Mouse (Mus musculus): ENCODE results near the gene Gm44511.
"Not testable (repeated sequence)": the region's sequence is repeated elsewhere in the genome, so short reads cannot be mapped to it uniquely, and the experiment has no call there.

The Gm44511 gene

DNA sequence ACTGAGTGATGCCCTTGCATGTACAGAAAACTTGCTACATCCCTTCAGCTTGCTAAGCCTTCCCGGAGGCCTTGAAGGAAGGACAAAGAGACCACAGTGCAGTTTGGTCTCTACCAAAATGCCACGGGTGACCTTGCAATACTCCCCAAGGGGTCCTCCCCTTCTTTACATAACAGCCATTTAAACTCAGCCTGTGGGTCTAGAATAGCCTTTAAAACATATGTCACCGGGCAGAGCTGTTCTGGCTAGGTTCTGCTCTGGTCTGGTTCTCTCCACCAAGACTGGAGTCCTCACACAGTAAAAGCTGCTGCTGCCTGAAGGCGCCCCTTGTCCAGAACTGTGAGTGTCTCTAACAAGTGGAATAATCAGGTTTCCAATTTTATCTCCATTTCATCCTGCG lies 25.4 kb downstream of the Gm44511 start:
- not testable (repeated sequence) for DNase-seq (ENCODE audit: low read depth, low spot score)

GRCm38 (mm10) chr6:128799896-128800270 lies 26.2 kb downstream of the Gm44511 start:
- DNase-seq (ENCODE audit: low read depth, low spot score) = no peak

DNA sequence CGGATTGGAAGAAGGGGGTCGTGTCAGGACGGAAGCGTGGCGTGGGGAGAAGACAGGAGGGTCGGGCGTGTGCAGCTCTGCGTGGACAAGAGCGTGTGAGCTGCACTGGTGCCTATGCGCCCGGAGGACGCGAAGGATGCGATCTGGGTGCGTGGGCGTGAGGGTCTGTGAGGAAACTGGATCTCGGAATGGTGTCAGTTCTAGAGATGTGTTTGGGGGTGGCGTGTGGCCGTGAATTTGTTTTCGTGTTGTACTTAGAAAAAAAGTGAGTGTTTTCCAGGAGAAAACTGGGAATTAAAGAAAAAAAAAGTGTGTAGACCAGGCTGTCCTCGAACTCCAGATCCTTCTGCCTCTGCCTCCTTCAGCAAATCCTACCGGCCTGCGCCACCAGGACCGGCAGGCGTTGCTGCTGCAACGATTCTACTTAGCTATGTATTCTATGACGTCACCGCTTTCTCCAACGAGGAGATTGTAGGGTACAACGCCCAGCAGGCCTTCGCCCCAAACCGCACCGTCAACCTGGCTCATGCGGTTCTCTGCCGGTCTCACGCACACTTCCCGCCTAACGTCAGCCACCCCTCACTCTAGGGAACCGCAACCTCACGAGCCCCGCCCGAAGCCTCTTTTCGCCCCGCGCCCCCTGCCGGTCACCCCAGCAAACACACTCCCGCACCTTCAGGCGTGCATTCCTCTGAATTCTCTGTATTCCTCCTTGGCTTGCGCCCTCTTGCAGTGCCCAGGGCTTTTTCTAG lies 26.8 kb downstream of the Gm44511 start:
- peak; percentile 91 for DNase-seq (ENCODE audit: low read depth, low spot score)

DNA sequence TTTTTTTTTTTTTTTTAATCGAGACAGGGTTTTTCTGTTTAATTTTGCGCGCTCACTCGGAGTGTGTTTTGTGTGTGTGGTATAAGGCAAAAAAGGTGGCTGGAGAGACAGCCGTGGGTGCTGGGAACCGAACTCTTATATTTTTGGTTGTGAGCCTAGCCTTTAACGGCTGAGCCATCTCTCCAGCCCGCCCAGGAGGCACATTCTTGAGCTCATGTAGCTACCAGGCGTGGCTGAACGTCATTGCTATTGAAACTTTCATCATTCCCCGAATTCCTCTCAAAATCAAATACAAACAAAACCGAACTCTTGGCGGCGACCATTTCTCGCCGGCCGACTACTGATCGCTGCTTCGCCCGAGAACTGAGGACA lies 27.4 kb downstream of the Gm44511 start:
- peak; percentile 86 for DNase-seq (ENCODE audit: low read depth, low spot score)

GRCm38 (mm10) chr6:128797936-128798771 lies 28.0 kb downstream of the Gm44511 start:
- peak; percentile 45 for DNase-seq (ENCODE audit: low read depth, low spot score)

DNA sequence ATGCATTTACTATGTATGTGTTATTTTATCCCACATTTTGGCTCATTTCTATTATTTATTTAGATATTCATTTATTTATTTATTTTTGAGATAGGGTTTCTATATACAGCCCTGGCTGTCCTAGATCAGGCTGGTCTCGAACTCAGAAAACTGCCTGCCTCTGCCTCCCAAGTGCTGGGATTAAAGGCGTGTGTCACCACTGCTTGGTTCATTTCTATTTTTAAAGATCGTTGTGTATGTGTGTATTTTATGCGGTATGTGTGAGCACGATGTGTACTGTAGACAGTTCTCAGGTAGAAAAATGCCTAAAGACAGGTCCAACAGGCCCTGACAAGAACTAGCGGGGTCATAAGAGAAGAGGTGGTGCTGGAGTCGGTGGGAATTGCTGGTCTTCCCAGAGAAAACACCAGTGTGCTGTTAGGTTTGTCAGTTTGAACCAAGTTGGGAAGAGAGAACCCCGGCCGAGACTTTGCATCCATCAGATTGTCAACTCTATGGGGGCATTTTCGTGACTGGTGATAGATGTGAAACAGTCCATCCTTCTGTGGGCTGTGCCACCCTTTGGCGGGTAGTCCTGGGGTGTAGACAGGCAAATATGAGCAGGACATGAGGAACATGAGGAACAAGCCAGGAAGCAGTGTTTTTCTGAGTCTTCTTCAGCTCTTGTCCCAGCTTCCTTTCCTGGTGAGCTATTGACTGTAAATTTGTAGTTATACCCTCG lies 28.8 kb downstream of the Gm44511 start:
- DNase-seq (ENCODE audit: low read depth, low spot score) = no peak

GRCm38 (mm10) chr6:128796321-128796955 lies 29.7 kb downstream of the Gm44511 start:
- no peak for DNase-seq (ENCODE audit: low read depth, low spot score)

DNA sequence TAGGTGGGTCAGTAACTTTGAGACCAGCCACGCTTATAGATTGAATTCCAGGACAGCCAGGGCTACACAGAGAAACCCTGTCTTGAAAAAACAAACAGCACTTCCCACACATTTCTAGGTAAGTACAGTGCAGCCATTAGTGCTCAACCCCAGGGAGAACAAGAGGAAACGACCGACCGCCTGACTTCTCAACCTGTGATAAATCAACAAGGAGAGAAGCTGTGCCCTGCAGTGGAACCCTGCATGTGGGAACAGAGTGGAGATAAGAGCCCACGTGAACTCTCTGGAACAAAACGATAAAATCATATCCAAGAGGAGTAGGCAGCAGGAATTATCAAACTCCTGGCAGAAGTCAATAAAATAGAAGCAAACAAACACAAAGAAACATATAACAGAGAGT lies 32.4 kb downstream of the Gm44511 start:
- peak; percentile 10 for DNase-seq (ENCODE audit: low read depth, low spot score)

- DNase-seq (ENCODE audit: low read depth, low spot score) = not testable (repeated sequence)
These were observed 35.6 kb downstream of the Gm44511 start for GRCm38 (mm10) chr6:128790491-128790994.

DNA sequence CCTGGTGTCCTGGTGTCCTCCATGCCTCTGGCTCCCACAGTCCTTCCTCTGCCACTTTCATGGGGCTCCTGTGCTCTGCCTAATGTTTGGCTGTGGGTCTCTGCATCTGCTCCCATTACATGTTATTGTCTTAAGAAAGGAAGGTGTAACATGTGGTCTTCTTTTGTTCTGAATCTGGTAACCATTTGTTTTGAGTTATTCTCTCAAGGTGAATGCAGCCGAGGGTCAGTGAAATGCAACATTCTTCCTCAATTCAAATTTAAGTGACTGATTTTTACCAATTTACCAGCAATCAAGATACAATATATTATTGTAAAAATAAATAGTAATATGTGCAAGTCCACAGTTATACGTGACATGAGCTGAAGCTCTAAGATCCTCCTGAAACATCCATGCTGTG lies 37.0 kb downstream of the Gm44511 start, which contains the start of gene Klrb1c:
Gene Klrb1c (minus strand): TSS at position 101 of the 400 bp plus-strand sequence.
- DNase-seq (ENCODE audit: low read depth, low spot score) = no peak

DNA sequence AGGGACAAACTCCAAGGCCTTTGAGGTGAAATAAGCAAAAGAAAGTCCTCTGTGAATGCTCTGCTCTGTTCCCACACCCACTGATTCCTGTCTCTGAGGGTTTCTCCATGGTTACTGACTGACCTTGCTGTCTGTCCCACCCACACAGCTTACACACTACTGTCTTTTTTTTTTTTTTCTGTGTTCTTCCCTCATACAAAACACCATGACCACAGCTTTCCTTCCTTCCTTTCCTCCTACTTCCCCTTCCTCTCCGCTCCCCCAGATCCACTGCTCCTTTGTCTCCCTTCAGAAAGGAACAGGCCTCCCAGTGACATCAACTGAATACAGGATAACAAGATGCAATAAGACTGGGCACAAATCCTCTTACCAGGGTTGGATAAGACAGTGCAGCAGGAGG lies 37.6 kb downstream of the Gm44511 start:
- no peak for DNase-seq (ENCODE audit: low read depth, low spot score)

GRCm38 (mm10) chr6:128786396-128786795 lies 39.7 kb downstream of the Gm44511 start:
- not testable (repeated sequence) for DNase-seq (ENCODE audit: low read depth, low spot score)

DNA sequence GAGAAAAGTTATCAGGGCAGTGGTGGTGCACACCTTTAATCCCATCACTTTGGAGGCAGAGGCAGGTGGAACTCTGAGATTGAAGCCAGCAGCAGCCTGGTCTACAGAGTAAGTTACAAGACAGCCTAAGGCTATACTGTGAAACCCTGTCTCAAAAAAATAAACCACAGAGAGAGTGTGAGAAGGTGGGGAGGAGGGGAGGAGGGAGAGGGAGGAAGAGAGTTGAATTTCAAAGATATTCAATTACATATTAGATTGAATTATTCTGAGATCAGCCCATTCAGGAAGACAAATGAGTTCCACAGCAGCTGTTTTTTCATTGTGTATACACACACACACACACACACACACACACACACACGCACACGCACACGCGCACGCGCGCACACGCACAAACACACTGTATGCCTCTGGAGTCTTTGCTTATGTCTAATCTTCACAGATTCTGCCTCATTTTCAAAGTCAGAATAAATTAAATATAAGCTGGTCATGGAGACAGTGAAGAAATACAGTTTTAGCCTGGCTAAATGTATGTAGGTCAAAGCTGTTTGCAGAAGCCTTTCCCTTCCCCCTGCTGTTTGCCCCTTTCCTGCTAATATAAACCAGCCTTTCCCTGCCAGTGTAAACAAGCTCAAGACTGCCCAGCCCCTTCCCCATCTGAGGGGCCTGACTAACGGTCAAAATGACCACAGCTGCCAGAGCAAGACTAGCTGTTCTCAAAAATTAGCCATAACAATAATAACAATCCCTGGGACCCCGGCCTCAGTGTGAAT lies 56.4 kb downstream of the Gm44511 start:
- DNase-seq (ENCODE audit: low read depth, low spot score) = peak; percentile 29

GRCm38 (mm10) chr6:128768047-128768446 lies 58.1 kb downstream of the Gm44511 start:
- DNase-seq (ENCODE audit: low read depth, low spot score) = no peak

- peak; percentile 55 for DNase-seq (ENCODE audit: low read depth, low spot score)
These were observed 59.4 kb downstream of the Gm44511 start for GRCm38 (mm10) chr6:128766486-128767254.

- no peak for DNase-seq (ENCODE audit: low read depth, low spot score)
These were observed 60.9 kb downstream of the Gm44511 start for GRCm38 (mm10) chr6:128765211-128765610.

GRCm38 (mm10) chr6:128764598-128764997 lies 61.5 kb downstream of the Gm44511 start:
- no peak for DNase-seq (ENCODE audit: low read depth, low spot score)

DNA sequence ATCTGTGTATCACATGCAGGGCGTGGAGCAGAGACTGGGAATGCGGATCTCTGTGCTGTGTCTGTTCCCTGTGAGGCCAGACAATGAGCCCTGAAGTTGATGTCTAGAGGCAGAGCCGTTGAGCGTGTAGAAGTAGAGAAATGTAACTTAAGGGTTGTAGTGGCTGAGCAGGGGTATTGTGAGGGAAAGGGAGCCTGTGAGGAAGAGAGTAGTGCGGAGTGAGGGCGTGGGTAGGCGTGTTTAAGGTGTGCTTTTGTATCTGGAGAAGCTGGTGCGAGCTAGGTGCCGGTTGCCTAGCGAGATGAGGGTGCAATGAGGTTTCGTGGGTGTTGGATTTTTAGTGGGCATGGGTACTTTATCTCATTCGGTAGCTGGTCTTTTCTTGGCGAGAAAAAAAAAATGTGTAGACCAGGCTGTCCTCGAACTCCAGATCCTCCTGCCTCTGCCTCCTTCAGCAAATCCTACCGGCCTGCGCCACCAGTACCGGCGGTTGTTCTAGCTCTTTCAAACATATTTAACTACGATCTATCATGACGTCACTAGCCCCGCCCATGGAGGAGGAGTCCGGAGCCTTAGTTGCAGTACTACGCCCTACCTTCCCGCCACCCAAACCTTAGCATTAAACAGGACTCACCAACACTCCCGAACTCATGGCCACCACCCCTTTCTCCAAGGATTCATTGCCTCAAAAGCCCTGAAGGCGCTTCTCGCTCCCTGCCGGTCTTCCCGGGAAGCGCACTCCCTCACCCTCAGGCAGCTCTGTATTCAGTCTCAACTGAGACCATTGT lies 62.2 kb downstream of the Gm44511 start:
- peak; percentile 97 for DNase-seq (ENCODE audit: low read depth, low spot score)

All from mesoderm, embryonic 11.5 days (tissue).